Mouse (Mus musculus) frontal cortex, adult (tissue): ENCODE measurements at regions not wholly inside any gene's neighbourhood (a gene's known extent, or its start where the extent isn't known, plus 50 kb on each side); places are given as distances from the start of the nearest gene placed in this dataset.

Source experiments
- ATAC-seq: cut with Nextera tagmentation; 2 replicates; pipeline ENCODE4 v1.9.2; 2017; ENCODE audit warnings: mild to moderate bottlenecking, moderate library complexity, mixed read lengths; ENCODE audit not compliant: low TSS enrichment

- ATAC-seq: no peak
Measured at GRCm38 (mm10) chr8:87202639-87203160, 269.7 kb downstream of the Cbln1 start.

- ATAC-seq: no peak
Measured at GRCm38 (mm10) chr8:87199461-87200131, 272.8 kb downstream of the Cbln1 start.

DNA sequence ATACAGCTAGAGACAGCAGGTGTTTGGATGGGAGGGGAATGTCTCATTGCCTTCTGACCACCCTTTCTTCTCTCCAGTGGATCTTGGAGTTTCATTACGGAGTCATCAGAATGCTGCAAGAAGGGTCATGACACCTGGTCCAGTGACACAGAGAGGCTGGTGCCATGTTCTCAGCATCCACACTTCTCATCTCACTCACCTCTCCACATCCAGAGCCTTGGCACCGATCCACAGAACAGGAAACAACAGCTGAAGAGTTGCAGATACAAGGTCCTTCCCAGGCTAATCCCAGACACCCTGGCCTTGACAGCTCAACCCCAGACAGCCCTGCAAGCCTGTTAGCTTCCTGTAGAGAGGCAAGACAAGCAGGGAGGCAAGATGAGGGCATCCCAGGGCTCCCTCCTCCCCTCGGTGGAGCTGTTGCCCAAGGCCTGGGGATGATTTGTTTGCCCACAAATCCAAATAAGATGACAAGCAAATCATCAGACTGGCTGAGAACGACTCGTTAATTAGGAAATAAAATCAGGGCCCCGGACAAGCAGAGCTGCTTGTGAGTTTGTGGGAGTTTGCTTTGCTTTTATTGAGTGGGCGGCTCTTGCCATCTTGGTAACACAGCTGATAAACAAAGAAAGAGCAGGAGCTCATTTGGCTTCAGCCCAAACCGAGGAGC is 274.4 kb downstream of the Cbln1 start:
- no peak for ATAC-seq

- ATAC-seq: no peak
Measured at GRCm38 (mm10) chr8:87197000-87197399, 275.4 kb downstream of the Cbln1 start.

GRCm38 (mm10) chr8:87196050-87196449 is 276.4 kb downstream of the Cbln1 start:
- ATAC-seq: no peak

DNA sequence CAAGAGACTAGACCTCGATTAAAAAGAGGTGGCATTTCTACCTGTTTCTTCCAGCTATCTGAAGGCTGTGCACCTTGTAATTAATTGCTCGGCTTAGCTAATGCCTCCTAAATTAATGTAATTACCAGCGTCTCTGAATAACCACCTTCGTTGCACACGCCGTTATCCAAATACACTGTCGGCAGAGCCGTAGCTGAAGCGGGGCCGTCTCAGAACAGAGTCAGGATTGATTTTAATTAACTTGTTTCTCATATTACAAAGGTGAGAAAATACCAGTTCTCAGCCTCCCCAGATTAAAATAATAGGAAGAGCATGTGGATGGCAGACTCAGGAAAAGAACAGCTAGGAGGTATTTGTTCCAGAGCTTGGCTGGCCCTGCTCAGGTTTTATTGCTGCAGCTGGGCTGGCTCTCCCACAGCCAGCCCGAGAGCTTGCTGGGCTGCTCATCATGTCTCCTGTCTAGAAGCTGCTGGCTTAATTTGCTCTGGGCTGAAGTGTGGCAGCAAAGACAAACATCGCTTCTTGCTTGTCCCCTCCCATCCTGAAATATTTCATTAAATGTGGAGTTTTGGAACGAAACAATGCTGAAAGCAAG is 282.5 kb downstream of the Cbln1 start:
- no peak for ATAC-seq

DNA sequence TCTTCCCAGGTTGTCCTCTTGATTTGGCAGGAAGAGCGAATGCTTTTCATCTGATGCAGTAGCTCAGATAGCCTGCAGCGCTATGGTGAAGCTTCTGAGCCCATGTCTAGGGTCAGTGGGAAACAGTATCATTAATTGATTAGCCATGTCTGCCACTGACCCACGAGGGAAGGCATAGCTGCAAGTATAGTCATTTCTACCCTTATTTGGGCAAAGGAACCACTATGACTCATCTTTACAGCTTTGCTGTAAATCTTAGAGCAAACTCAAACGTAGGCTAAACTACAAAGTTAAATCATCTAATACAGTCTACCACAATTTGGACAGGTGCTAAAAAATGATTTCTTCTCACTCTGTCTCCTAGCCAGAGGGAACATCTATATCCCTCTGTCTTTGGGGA is 289.5 kb downstream of the Cbln1 start:
- ATAC-seq: peak; percentile 44; the same call in 1 of the 2 replicates

- ATAC-seq: no peak
Measured at GRCm38 (mm10) chr8:87178561-87178960, 293.5 kb upstream of the N4bp1 start.

GRCm38 (mm10) chr8:87177620-87178019 is 292.6 kb upstream of the N4bp1 start:
- no peak for ATAC-seq

DNA sequence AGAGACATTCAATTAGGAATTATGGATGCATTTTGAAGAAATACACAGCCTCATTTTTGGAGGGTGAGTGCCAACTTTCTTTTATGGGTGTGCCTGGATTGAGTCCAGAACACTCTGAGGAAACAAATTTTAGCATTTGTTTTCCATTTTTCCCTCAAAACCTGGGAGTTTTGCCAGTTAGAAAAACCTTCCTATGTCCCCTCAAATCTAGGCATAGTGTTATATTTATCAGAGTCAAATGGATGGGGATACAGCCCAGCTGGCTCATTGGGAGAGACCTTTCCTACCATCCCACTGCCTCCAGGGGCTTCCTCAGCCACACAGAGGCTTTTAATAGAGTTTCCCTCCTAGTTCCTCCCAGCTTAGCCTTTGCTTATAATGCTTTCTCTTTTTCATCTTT is 290.0 kb upstream of the N4bp1 start:
- no peak for ATAC-seq

GRCm38 (mm10) chr8:87173720-87174119 is 288.7 kb upstream of the N4bp1 start:
- ATAC-seq: no peak

GRCm38 (mm10) chr8:87166771-87167170 is 281.7 kb upstream of the N4bp1 start:
- no peak for ATAC-seq

DNA sequence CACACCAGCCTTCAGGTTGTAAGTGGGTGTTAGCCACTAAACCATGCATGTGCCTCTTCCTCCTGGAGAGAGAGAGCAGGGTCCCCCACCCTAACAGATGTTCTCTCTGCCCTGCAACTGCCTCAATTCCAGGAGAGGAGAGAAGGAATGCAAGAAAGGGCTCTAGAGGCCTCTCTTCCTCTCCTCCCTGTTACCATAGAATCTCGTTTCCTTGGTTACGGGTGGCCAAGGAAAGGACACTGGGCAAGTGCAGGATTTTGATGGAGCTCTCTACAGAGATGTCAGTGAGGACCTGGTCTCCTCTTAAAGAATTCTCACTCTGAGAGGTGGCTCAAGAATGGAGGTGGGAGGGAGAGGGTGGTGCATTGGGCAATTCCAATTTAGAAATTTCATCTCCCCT is 275.4 kb upstream of the N4bp1 start:
- ATAC-seq: no peak

DNA sequence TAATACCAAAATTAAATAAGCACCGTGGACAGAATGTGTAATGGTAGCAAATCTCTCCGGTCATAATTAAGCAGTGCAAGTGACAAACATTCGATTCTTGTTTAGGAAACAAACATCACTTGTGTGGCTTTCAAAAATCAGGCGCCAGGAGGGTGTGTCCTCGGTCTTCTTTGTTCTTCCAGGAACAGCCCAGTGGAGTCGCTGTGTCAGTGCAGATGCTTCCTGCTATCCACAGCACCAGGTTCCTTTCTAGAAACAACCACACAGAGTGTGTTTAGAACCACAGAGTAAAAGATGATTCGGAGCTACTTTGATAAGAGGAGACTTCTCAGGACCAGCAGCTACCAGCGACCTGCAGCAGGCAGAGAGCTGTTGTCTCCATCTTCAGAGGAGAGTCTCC is 273.3 kb upstream of the N4bp1 start:
- ATAC-seq: no peak

DNA sequence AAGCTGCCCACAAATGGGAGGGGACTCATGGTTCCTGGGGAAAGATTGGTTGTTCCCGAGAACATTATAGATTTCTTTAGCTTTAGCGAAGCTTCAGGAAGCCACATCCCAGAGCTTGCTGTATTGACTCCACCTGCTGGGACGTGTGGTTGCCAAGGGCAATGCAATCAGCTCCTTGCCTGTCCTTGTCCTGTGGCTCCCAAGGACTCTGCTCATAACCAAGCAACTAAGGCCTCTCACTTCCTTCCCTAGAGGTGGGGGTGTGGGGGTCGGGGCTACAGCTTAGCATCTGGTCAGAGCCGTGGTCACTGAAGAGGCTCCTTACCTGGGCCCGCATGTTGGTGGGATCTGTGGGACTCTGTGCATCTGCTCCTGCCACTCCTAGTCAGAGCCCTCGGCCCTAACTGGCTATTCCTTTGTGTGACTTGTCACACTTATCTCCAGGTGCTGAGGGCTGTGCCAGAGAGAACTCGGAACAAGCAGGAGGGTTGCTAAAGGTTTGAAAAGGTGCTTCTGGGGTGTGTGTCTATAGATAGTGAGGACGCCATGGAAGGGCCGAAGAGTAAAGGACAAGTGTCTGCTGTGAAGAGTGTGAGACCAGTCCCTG is 270.9 kb upstream of the N4bp1 start:
- no peak for ATAC-seq

- ATAC-seq: no peak
Measured at GRCm38 (mm10) chr8:87152068-87152915, 267.2 kb upstream of the N4bp1 start.

DNA sequence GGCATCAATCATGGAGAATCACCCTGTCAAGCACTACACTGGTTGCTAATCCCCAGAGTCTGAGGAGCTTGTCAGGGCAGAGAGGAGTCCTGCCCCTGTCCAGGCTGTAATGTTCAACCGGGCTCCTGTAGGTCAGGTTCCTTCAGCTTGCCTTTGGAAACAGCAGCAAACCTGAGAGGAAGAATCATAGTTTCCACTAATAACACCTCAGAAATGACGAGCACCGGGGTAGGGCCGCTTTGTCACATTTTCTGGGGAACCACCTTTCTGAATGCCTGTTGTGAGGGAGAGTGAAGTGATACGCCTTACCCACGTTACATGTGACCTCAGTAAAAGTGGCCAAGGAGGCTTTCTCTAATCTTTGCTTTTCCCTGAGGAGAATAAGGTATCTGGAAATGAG is 263.8 kb upstream of the N4bp1 start:
- ATAC-seq: no peak

GRCm38 (mm10) chr8:87147704-87148103 is 262.6 kb upstream of the N4bp1 start:
- ATAC-seq: no peak

- no peak for ATAC-seq
Measured at GRCm38 (mm10) chr8:87137412-87137811, 252.4 kb upstream of the N4bp1 start.

DNA sequence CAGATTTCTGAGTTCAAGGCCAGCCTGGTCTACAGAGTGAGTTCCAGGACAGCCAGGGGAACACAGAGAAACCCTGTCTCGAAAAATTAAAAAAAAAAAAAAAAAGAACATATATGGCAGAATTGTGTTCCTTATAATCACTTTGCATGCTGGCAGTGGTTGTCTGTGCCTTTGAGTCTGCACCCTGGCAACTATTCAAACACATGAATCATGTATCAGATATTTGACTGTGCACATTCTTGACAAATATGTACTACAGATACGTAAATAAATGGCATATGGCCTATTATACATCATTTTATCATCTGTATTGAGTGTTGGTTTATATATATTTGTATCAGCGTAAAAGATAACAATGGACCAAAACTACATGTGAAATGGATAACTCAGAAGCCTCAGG is 246.7 kb upstream of the N4bp1 start:
- no peak for ATAC-seq

GRCm38 (mm10) chr8:87130691-87131090 is 245.6 kb upstream of the N4bp1 start:
- no peak for ATAC-seq

- ATAC-seq: peak; percentile 78
Measured at GRCm38 (mm10) chr8:87128593-87128992, 243.5 kb upstream of the N4bp1 start.
